Comparison of ENCODE assay signal across 7 mouse cellular contexts in genomic region chr6:37439676-37440490, GRCm38 (mm10). TPM values are rescaled to one million over a fixed set of nuclear protein-coding genes. Genes with fewer than 3 reads are reported as not detected.
DNase-seq lines count a peak whose midpoint lies in the region; ATAC-seq and TF ChIP-seq lines count a peak whose summit lies in the region.

No protein-coding gene starts in this region.

- H3K27ac ChIP-seq in CH12.LX (ENCODE audit: insufficient read depth, low read depth), result peak overlapping the region; percentile 65; the same call in 1 of the 2 replicates
- H3K27ac ChIP-seq in heart, embryonic 15.5 days, result peak overlapping the region; percentile 95
- peak overlapping the region; percentile 97 for H3K27ac ChIP-seq in limb, embryonic 13.5 days
- H3K27ac ChIP-seq in neural tube, embryonic 15.5 days (replicated peaks), result peak overlapping the region; percentile 50

- dilution Hi-C loops in CH12.LX (cut with MboI; ENCODE audit: extremely low pct_ligation_motif_present, extremely low pct_unique_long_range_greater_than_20kb, low sequenced_read_pairs), result no loop called here

- H3K9me3 ChIP-seq in CH12.LX (replicated peaks; ENCODE audit: low read length), result no peaks in the 10 kb centered on the region
- no peaks in the 10 kb centered on the region for H3K9me3 ChIP-seq in heart, embryonic 15.5 days (replicated peaks)
- H3K9me3 ChIP-seq in limb, embryonic 13.5 days, result no peaks in the 10 kb centered on the region
- H3K9me3 ChIP-seq in neural tube, embryonic 15.5 days (replicated peaks), result no peaks in the 10 kb centered on the region

- peak overlapping the region; percentile 90 to 95 (median 92) for H3K4me3 ChIP-seq in CH12.LX (replicated peaks in 1 of 3; ENCODE audit: low read depth in 2 of 3, low read length in 2 of 3, poor library complexity in 1 of 3)
- peak overlapping the region; percentile 93 for H3K4me3 ChIP-seq in heart, embryonic 15.5 days
- H3K4me3 ChIP-seq in limb, embryonic 13.5 days, result peak overlapping the region; percentile 92
- H3K4me3 ChIP-seq in neural tube, embryonic 15.5 days (replicated peaks), result peak overlapping the region; percentile 69

- peaks cover 4 to 47% of the 10 kb centered on the region in 2 experiments for H3K4me1 ChIP-seq in CH12.LX (ENCODE audit: control insufficient read depth in 1 of 2, insufficient read depth in 2 of 2)
- peaks cover 48% of the 10 kb centered on the region for H3K4me1 ChIP-seq in heart, embryonic 15.5 days (replicated peaks)
- H3K4me1 ChIP-seq in limb, embryonic 13.5 days, result peaks cover 51% of the 10 kb centered on the region
- peaks cover 15% of the 10 kb centered on the region; the same call in 1 of the 2 replicates for H3K4me1 ChIP-seq in neural tube, embryonic 15.5 days

- H3K4me2 ChIP-seq in CH12.LX (ENCODE audit: insufficient read depth, low read depth, poor library complexity, severe bottlenecking), result peak overlapping the region; percentile 78
- peak overlapping the region; percentile 74 for H3K4me2 ChIP-seq in heart, embryonic 15.5 days
- H3K4me2 ChIP-seq in limb, embryonic 13.5 days (replicated peaks), result peak overlapping the region; percentile 77
- H3K4me2 ChIP-seq in neural tube, embryonic 15.5 days, result peak overlapping the region; percentile 82

- 20% methylated on average over 13 of the region's 13 CpGs for WGBS in heart, embryonic 15.5 days
- WGBS in limb, embryonic 13.5 days, result 31% methylated on average over 13 of the region's 13 CpGs
- WGBS in neural tube, embryonic 15.5 days, result 58% methylated on average over 13 of the region's 13 CpGs

- TF ChIP-seq EP300 in CH12.LX (IDR thresholded peaks at IDR 0.05; ENCODE audit: low read length), result no peak

- no peak for TF ChIP-seq CTCF in CH12.LX (conservative IDR thresholded peaks at IDR 0.05 in 1 of 2, IDR thresholded peaks at IDR 0.05 in 1 of 2; ENCODE audit: low read depth in 2 of 2, low read length in 2 of 2)

- peaks cover 2 to 17% of the 10 kb centered on the region in 2 experiments for H3K36me3 ChIP-seq in CH12.LX (replicated peaks in 1 of 2; ENCODE audit: control insufficient read depth in 1 of 2, insufficient read depth in 1 of 2, low read length in 1 of 2)
- peaks cover 7% of the 10 kb centered on the region; the same call in 1 of the 2 replicates for H3K36me3 ChIP-seq in heart, embryonic 15.5 days
- H3K36me3 ChIP-seq in limb, embryonic 13.5 days, result peaks cover 20% of the 10 kb centered on the region
- no peaks in the 10 kb centered on the region for H3K36me3 ChIP-seq in neural tube, embryonic 15.5 days

- ATAC-seq in heart, embryonic 15.5 days (replicated peaks; ENCODE audit: insufficient number of reproducible peaks, insufficient read depth, low FRiP score, low read depth), result no peak
- ATAC-seq in limb, embryonic 13.5 days (ENCODE audit: low FRiP score, low read depth), result no peak
- no peak for ATAC-seq in neural tube, embryonic 15.5 days (ENCODE audit: low FRiP score)

- peaks cover 67% of the 10 kb centered on the region for H3K79me2 ChIP-seq in CH12.LX (replicated peaks; ENCODE audit: control insufficient read depth, extremely low read depth, insufficient read depth, poor library complexity, severe bottlenecking)

- intact Hi-C loops in left cerebral cortex, postnatal 10 days (cut with DNase I), result loop anchor here (5.0 kb wide), 1 partner anchor 68 kb away; no protein-coding TSS in a partner anchor

- no peak for DNase-seq in CH12.LX (ENCODE audit: extremely low read depth)
- peak; percentile 60 for DNase-seq in adipocyte (ENCODE audit: low spot score)
- DNase-seq in left cerebral cortex, postnatal 10 days (ENCODE audit: extremely low spot score in 1 of 2, low spot score in 2 of 2), result no peak
- no peak for DNase-seq in thymus, adult 18-20 months

- TF ChIP-seq POLR2A in CH12.LX (IDR thresholded peaks at IDR 0.05; ENCODE audit: low read depth, low read length), result peak; percentile 28; the same call in 1 of the 2 replicates

- H3K27me3 ChIP-seq in CH12.LX (replicated peaks), result no peaks in the 10 kb centered on the region
- H3K27me3 ChIP-seq in heart, embryonic 15.5 days, result no peaks in the 10 kb centered on the region
- no peaks in the 10 kb centered on the region for H3K27me3 ChIP-seq in limb, embryonic 13.5 days
- H3K27me3 ChIP-seq in neural tube, embryonic 15.5 days (replicated peaks), result no peaks in the 10 kb centered on the region

- no peak for TF ChIP-seq RAD21 in CH12.LX (IDR thresholded peaks at IDR 0.05; ENCODE audit: low read depth, low read length)

- peak overlapping the region; percentile 94 for H3K9ac ChIP-seq in CH12.LX (ENCODE audit: insufficient read depth, low read depth)
- H3K9ac ChIP-seq in heart, embryonic 15.5 days, result peak overlapping the region; percentile 92
- H3K9ac ChIP-seq in limb, embryonic 13.5 days, result peak overlapping the region; percentile 94
- H3K9ac ChIP-seq in neural tube, embryonic 15.5 days (replicated peaks), result peak overlapping the region; percentile 54; the same call in 1 of the 2 replicates

- in situ Hi-C loops in CH12.LX (cut with MboI; ENCODE audit: low pct_ligation_motif_present, low pct_unique_long_range_greater_than_20kb, low sequenced_read_pairs), result loop anchor here (5.0 to 10.0 kb wide), 3 partner anchors 83 to 385 kb away; no protein-coding TSS in a partner anchor

TF ChIP-seq in CH12.LX, 34 proteins besides CTCF, POLR2A, EP300 and RAD21:
- TF ChIP-seq E2F4 (IDR thresholded peaks at IDR 0.05; ENCODE audit: insufficient replicate concordance, low read depth, low read length) (no peak), JUND (conservative IDR thresholded peaks at IDR 0.05; ENCODE audit: low read depth, low read length) (no peak), TBP (conservative IDR thresholded peaks at IDR 0.05; ENCODE audit: low read depth, low read length) (0 out of 2 replicates have a peak, but pooled peaks have one; percentile 54), SIN3A (IDR thresholded peaks at IDR 0.05; ENCODE audit: low read length) (peak; percentile 38), ETS1 (conservative IDR thresholded peaks at IDR 0.05; ENCODE audit: low read depth, low read length) (no peak), ZMIZ1 (IDR thresholded peaks at IDR 0.05; ENCODE audit: low read depth, low read length) (no peak), CHD1 (IDR thresholded peaks at IDR 0.05; ENCODE audit: low read depth, low read length) (0 out of 2 replicates have a peak, but pooled peaks have one; percentile 23), MYC (IDR thresholded peaks at IDR 0.05; ENCODE audit: low read depth, low read length) (peak; percentile 51; the same call in 1 of the 2 replicates), NRF1 (IDR thresholded peaks at IDR 0.05; ENCODE audit: low read depth, low read length) (no peak), CHD2 (IDR thresholded peaks at IDR 0.05; ENCODE audit: low read length) (no peak), IRF4 (IDR thresholded peaks at IDR 0.05; ENCODE audit: low read depth, low read length) (no peak), MXI1 (IDR thresholded peaks at IDR 0.05; ENCODE audit: low read depth, low read length) (peak; percentile 60; the same call in 1 of the 2 replicates), NELFE (IDR thresholded peaks at IDR 0.05; ENCODE audit: low read depth, low read length) (0 out of 2 replicates have a peak, but pooled peaks have one; percentile 26), POLR2AphosphoS2 (IDR thresholded peaks at IDR 0.05; ENCODE audit: low read depth, low read length) (no peak), ZNF384 (IDR thresholded peaks at IDR 0.05; ENCODE audit: low read depth, low read length) (peak; percentile 62; the same call in 1 of the 2 replicates), MAZ (IDR thresholded peaks at IDR 0.05; ENCODE audit: low read depth, low read length) (no peak), UBTF (IDR thresholded peaks at IDR 0.05; ENCODE audit: low read depth, low read length) (no peak), USF2 (conservative IDR thresholded peaks at IDR 0.05; ENCODE audit: low read depth, low read length) (no peak), ELF1 (IDR thresholded peaks at IDR 0.05; ENCODE audit: low read depth, low read length) (no peak), TCF12 (IDR thresholded peaks at IDR 0.05; ENCODE audit: low read depth, low read length) (no peak)

RNA-seq across cellular contexts. Expression of gene Creb3l2, which starts 2.1 kb away (rescaled TPM):
- 7.0 and 8.7 TPM in 2 replicates for total RNA-seq in CH12.LX (2012; rRNA removed)
- 1.3 and 1.5 TPM in 2 replicates for total RNA-seq in CH12.LX (2014; rRNA removed)
- polyA plus RNA-seq in CH12.LX (2012; ENCODE audit: insufficient read length, low read depth), result 6.6 and 8.5 TPM in 2 replicates
- 26.7 and 33.6 TPM in 2 replicates for polyA plus RNA-seq in heart, embryonic 15.5 days (2015; fragmentation: Nextera tagmentation; extraction: Ambion mirVana)
- polyA plus RNA-seq in limb, embryonic 13.5 days (2015; fragmentation: Nextera tagmentation; extraction: Ambion mirVana), result 36.4 and 44.6 TPM in 2 replicates
- 4.1 and 7.3 TPM in 2 replicates for polyA plus RNA-seq in neural tube, embryonic 15.5 days (2015; fragmentation: Nextera tagmentation; extraction: Ambion mirVana)
- 1 to 10 TPM; 5.1 to 5.6 TPM for total RNA-seq in left cerebral cortex, postnatal 10 days (2021)
